Mouse (Mus musculus) neural tube, embryonic 11.5 days (tissue): ENCODE data around the gene Olfr353. TPM values are rescaled to one million over a fixed set of nuclear protein-coding genes. Genes with fewer than 3 reads are reported as not detected.

Experiments
- ATAC-seq: fragments of 200-750 bp; cut with Nextera tagmentation; 2 replicates; pipeline ENCODE4 v1.8.0; 2017; ENCODE audit warnings: moderate number of reproducible peaks, mild to moderate bottlenecking, moderate TSS enrichment, moderate library complexity; ENCODE audit not compliant: insufficient read depth, low FRiP score, low TSS enrichment
- DNase-seq: peaks from one replicate; pipeline ENCODE4 v3.0.0-alpha.2; 2015; ENCODE audit warnings: low spot score
- H3K27ac ChIP-seq: fragments of 300-500 bp; sonication (generic); 2 replicates; pipeline ENCODE4 v1.5.1; 2014; ENCODE audit warnings: low read depth, mild to moderate bottlenecking, low read length
- H3K27me3 ChIP-seq: fragments of 300-500 bp; sonication (generic); 2 replicates; pipeline ENCODE4 v1.6.1; 2014; ENCODE audit warnings: mild to moderate bottlenecking, low read length, mixed read lengths; ENCODE audit not compliant: control insufficient read depth, insufficient read depth
- H3K36me3 ChIP-seq: fragments of 300-500 bp; sonication (generic); 2 replicates; pipeline ENCODE4 v1.6.1; 2014; ENCODE audit warnings: mild to moderate bottlenecking, low read length, moderate library complexity, mixed read lengths; ENCODE audit not compliant: control insufficient read depth, insufficient read depth
- H3K4me1 ChIP-seq: fragments of 300-500 bp; sonication (generic); 2 replicates; pipeline ENCODE4 v1.6.1; 2014; ENCODE audit warnings: low read length, mixed read lengths; ENCODE audit not compliant: control insufficient read depth, insufficient read depth
- H3K4me2 ChIP-seq: fragments of 300-500 bp; sonication (generic); 2 replicates; pipeline ENCODE4 v1.6.1; 2014; ENCODE audit warnings: low read depth, mild to moderate bottlenecking, moderate library complexity
- H3K4me3 ChIP-seq: fragments of 300-500 bp; sonication (generic); 2 replicates; pipeline ENCODE4 v1.5.1; 2014; ENCODE audit warnings: low read depth, low read length
- H3K9ac ChIP-seq: fragments of 300-500 bp; sonication (generic); 2 replicates; pipeline ENCODE4 v1.6.1; 2014; ENCODE audit warnings: mild to moderate bottlenecking, low read length
- H3K9me3 ChIP-seq: fragments of 300-500 bp; sonication (generic); 2 replicates; pipeline ENCODE4 v1.6.1; 2016; ENCODE audit warnings: low read length; ENCODE audit not compliant: control insufficient read depth
- WGBS: fragments of 180-500 bp; shearing (Covaris S2); extraction: QIAGEN DNeasy Blood & Tissue Kit; methylation state at CpG from one replicate; pipeline ENCODE4 v1.1.7; 2014; 5-methylcytosine and 5-hydroxymethylcytosine counted together
- polyA plus RNA-seq: library from polyadenylated mRNA; unstranded; fragments of >200 nt; fragmentation: Nextera tagmentation; extraction: Ambion mirVana; gene quantifications from 2 replicates; pipeline ENCODE4 v1.2.1, GENCODE M21; 2014

Olfr353 gene
- polyA plus RNA-seq = not detected in 2 replicates

DNA sequence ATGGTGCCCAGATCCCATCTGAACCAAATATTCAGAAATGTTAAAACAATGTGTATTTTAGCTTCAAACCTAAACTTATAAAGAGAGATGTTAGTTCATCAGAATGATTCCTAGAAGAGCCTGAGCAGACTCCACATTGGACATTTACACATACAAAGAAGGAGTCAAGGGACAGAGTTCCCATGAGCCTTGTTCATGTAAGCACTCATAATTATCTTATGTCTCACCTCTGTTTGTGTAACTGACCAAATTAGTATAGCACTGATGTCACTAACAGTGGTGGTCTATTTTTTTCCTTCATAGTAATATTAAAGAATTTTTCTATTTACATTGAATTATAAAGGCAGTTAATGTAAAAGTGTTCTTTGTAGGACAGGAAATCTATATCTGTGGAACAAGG, at the start of gene Olfr353:
Olfr353 (minus strand) TSS at position 101 of the 400 bp plus-strand sequence.
- DNase-seq (no peak), ATAC-seq (no peak)
- no peaks in the 10 kb centered on the region for H3K36me3 ChIP-seq
- no peak within 1 kb of the TSS for H3K4me3 ChIP-seq
- H3K27me3 ChIP-seq = no peaks in the 10 kb centered on the region
- no peak within 1 kb of the TSS for H3K9ac ChIP-seq
- no peak within 1 kb of the TSS for H3K27ac ChIP-seq
- no peaks in the 10 kb centered on the region for H3K4me1 ChIP-seq
- no peak within 1 kb of the TSS for H3K4me2 ChIP-seq
- peaks cover 3% of the 10 kb centered on the region; the same call in 1 of the 2 replicates for H3K9me3 ChIP-seq

- Histone ChIP-seq H3K4me1 (no peaks in the 10 kb centered on the region), H3K9ac (no peak within 1 kb of the TSS), H3K9me3 (no peaks in the 10 kb centered on the region; the same call in 1 of the 2 replicates), H3K4me2 (no peak within 1 kb of the TSS), H3K27ac (no peak within 1 kb of the TSS), H3K4me3 (no peak within 1 kb of the TSS), H3K27me3 (no peaks in the 10 kb centered on the region), H3K36me3 (no peaks in the 10 kb centered on the region)
- no peak for ATAC-seq
- no peak for DNase-seq
- WGBS = 82% methylated on average over 2 of the region's 2 CpGs
Measured at GRCm38 (mm10) chr2:36936821-36937220, 44.1 kb upstream of the Olfr353 start, which contains the start of gene Olfr356. Gene Olfr356, plus strand, starts transcription at chr2:36937121.

GRCm38 (mm10) chr2:36928797-36929196, 36.1 kb upstream of the Olfr353 start, which contains the start of gene Olfr355:
Gene Olfr355, minus strand, starts transcription at chr2:36928897.
- Histone ChIP-seq H3K9ac (no peak within 1 kb of the TSS), H3K9me3 (no peaks in the 10 kb centered on the region), H3K27me3 (no peaks in the 10 kb centered on the region), H3K36me3 (no peaks in the 10 kb centered on the region), H3K4me2 (no peak within 1 kb of the TSS), H3K27ac (no peak within 1 kb of the TSS), H3K4me1 (no peaks in the 10 kb centered on the region), H3K4me3 (no peak within 1 kb of the TSS)
- no peak for ATAC-seq
- DNase-seq = no peak

GRCm38 (mm10) chr2:36905380-36905779, 12.6 kb upstream of the Olfr353 start, which contains the start of gene Olfr354:
Gene Olfr354, plus strand, starts transcription at chr2:36905680.
- Histone ChIP-seq H3K4me1 (no peaks in the 10 kb centered on the region), H3K4me2 (no peak within 1 kb of the TSS), H3K9me3 (peaks cover 4% of the 10 kb centered on the region), H3K27me3 (no peaks in the 10 kb centered on the region), H3K36me3 (no peaks in the 10 kb centered on the region), H3K9ac (no peak within 1 kb of the TSS), H3K27ac (no peak within 1 kb of the TSS), H3K4me3 (no peak within 1 kb of the TSS)
- DNase-seq (no peak), ATAC-seq (no peak)

DNA sequence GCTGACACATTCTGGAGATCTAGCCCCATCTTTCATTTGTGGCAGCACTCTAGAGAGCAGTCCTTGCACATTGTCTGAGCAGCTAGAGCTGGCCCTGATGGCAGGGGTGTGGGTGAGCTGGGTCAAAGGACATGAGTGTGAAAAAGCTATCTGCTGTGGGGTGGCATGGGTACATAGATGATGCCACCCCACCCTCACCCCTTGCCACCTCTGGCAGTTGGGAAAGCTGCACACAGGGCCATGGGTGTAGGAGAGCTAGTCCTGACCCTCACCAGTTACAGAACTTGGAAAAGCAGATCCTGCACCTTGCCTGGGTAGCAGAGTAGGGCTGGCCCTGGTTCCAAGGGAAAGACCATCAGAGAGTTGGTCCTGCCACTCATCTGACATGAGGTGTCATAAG, 4.4 kb upstream of the Olfr353 start:
- Histone ChIP-seq H3K4me2 (no peak overlapping the region), H3K4me1 (no peaks in the 10 kb centered on the region), H3K9ac (no peak overlapping the region), H3K36me3 (no peaks in the 10 kb centered on the region), H3K9me3 (peaks cover 3% of the 10 kb centered on the region; the same call in 1 of the 2 replicates), H3K27ac (no peak overlapping the region), H3K4me3 (no peak overlapping the region), H3K27me3 (no peaks in the 10 kb centered on the region)
- ATAC-seq (no peak), DNase-seq (no peak)

GRCm38 (mm10) chr2:36868160-36868559, 24.6 kb downstream of the Olfr353 start, which contains the start of gene Olfr352:
Gene Olfr352, plus strand, starts transcription at chr2:36868460.
- 92% methylated on average over 1 of the region's 1 CpGs for whole genome bisulfite sequencing
- DNase-seq (no peak), ATAC-seq (no peak)
- Histone ChIP-seq H3K4me1 (no peaks in the 10 kb centered on the region), H3K27me3 (no peaks in the 10 kb centered on the region), H3K4me2 (no peak within 1 kb of the TSS), H3K27ac (no peak within 1 kb of the TSS), H3K36me3 (no peaks in the 10 kb centered on the region), H3K4me3 (no peak within 1 kb of the TSS), H3K9me3 (no peaks in the 10 kb centered on the region; the same call in 1 of the 2 replicates), H3K9ac (no peak within 1 kb of the TSS)

DNA sequence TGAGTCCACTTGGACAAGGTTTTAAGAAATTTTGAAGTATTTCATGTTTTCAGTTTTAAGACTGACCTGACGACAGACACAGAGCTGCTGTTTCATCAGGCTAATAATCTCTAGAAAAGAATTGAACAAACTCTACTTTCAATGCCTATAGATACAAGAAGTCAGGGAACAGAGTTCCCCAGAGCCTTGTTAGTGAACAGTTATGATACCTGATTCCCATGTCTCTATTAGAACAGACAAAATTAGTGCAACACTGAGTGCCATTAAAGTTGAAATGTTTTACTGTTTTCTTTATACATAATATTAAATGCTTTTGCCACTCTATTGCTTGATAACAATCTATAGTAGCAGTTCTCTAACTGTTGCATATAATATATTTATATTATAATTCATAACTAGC, 30.2 kb downstream of the Olfr353 start, which contains the start of gene Olfr351:
Olfr351 (minus strand) TSS at position 101 of the 400 bp plus-strand sequence.
- H3K4me3 ChIP-seq = no peak within 1 kb of the TSS
- WGBS = 85% methylated on average over 1 of the region's 1 CpGs
- no peaks in the 10 kb centered on the region; the same call in 1 of the 2 replicates for H3K9me3 ChIP-seq
- ATAC-seq (no peak), DNase-seq (no peak)
- H3K27me3 ChIP-seq = no peaks in the 10 kb centered on the region
- H3K27ac ChIP-seq = no peak within 1 kb of the TSS
- H3K36me3 ChIP-seq = no peaks in the 10 kb centered on the region
- no peak within 1 kb of the TSS for H3K4me2 ChIP-seq
- H3K4me1 ChIP-seq = no peaks in the 10 kb centered on the region
- H3K9ac ChIP-seq = no peak within 1 kb of the TSS

- no peaks in the 10 kb centered on the region for H3K27me3 ChIP-seq
- H3K9me3 ChIP-seq = peaks cover 3% of the 10 kb centered on the region; the same call in 1 of the 2 replicates
- H3K27ac ChIP-seq = no peak within 1 kb of the TSS
- H3K36me3 ChIP-seq = no peaks in the 10 kb centered on the region
- no peak within 1 kb of the TSS for H3K4me2 ChIP-seq
- ATAC-seq (no peak), DNase-seq (no peak)
- H3K4me3 ChIP-seq = no peak within 1 kb of the TSS
- WGBS = 83% methylated on average over 1 of the region's 1 CpGs
- no peak within 1 kb of the TSS for H3K9ac ChIP-seq
- H3K4me1 ChIP-seq = no peaks in the 10 kb centered on the region
Measured at GRCm38 (mm10) chr2:36846010-36846409, 46.7 kb downstream of the Olfr353 start, which contains the start of gene Olfr350. Gene Olfr350, plus strand, starts transcription at chr2:36846310.
